Mouse (Mus musculus) gonadal fat pad, adult 2 months (tissue): ENCODE results near the gene AI413582. TPM values are rescaled to one million over a fixed set of nuclear protein-coding genes. Genes with fewer than 3 reads are reported as not detected.

Experiments used
- DNase-seq: peaks from one replicate; pipeline ENCODE4 v3.0.0-alpha.2; 2012; ENCODE audit warnings: low read depth
- polyA plus RNA-seq: library from polyadenylated mRNA; depleted of rRNA; stranded (reverse); fragments of >200 nt; gene quantifications from 2 replicates; pipeline ENCODE4 v1.2.3, GENCODE M21; 2012

AI413582 gene
- polyA plus RNA-seq, 1 experiment, result 44.6 TPM

DNA sequence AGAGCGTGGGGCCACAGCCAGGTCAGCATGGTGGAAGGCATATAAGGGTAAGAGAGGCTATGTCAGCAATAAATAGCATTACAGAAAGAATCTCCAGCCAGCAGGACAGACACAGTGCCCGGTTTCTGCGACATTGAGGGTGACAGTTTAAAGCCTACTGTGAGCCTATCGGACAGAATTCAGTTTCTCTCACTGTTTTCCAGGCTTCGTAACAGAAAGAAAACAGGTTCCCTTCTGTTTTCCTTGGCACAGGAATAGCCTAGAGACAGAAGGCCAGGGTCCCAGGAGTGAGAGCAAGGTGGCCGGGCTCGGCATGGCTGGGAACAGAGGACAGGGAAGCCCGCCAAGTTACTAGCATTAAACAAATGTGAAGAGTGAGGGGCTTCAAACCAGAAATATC, 14.3 kb upstream of the AI413582 start:
- no peak for DNase-seq

DNA sequence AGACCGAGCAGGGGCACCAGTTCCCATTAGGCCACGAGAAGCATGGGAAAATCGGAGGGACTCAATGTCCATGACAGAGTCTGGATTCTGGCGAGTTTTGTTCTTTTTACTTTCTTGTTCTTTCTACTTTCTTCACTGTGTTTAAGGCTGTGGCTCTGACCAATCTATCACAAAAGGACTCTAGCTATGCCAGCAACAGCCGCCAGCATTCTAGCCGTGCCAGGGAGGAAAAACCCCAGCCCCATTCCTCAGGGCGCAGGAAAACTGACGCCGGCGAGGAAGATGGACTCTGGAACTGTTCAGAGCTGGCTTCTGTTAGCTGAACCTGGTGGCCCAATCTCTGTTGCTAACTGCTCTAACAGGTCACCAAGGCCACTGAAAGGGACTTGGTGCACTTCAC, 12.9 kb upstream of the AI413582 start:
- DNase-seq, result no peak

DNA sequence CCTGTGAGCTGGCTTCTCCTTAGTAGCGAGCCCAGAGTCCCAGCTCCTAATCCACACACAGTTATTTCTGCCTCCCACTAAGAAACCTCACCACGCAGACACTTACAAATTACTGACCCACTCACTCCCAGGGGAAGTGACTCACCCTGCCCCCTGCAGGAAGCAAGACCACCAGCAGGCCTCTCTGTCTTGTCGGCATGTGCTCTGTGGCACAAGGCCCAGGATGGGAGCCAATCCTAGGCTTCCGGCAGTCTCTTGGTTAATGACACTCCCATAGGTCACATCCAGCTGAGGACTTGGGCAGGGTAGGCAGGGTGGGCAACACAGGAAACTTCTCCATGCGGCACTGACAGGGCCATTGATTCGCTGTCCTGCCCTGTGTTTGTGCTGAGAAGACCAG, 11.9 kb upstream of the AI413582 start:
- no peak for DNase-seq

DNA sequence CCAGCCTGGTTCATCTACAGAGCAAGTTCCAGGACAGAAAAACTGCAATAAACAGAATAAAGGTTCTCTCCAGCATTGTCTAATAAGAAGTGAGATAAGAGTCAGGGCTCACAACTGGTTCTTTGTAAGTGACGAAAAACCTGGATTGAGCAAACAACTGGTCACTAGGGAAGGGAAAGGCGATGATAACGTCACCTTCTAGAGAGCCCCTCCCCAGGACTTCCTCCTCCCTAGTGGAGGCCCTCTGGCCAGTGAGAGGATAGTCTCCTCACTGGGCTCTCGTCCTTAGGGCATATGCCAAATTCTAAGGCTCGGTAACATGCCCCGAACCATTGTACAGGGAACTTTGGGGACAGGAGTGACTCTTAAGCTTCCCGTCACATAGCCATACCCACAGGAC, 10.5 kb upstream of the AI413582 start:
- DNase-seq, result no peak

DNA sequence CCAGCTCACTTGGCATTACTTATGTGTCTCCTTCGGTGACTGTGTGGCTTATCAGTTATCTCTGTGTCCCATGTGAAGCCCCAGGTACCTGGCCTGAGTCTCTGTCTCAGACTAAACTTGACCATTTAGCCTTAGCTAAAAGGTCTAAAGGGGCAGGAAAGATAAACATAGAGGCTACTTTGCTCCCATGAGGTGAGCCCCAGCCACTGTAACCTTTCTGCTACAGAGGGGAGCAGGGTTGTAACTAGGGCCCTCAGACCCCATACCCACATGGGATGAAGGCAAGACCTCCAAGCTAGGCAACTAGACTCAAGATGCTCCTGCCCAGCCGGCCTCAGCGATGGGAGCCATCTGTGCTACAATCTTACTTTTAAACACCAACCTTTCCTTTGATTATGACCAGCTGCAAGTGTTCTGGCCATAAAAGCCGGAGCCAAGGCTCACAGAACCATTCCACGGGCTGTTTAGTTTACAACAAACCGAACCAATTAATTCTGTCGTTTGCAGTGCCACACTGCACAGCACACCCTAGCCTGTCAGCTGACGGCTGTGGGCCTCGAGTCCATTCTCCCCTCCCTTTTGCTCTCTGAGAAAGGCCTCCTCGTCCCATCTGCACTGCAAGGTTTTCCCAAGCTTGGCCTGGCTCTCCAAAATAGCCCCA, 9.7 kb upstream of the AI413582 start:
- no peak for DNase-seq

DNA sequence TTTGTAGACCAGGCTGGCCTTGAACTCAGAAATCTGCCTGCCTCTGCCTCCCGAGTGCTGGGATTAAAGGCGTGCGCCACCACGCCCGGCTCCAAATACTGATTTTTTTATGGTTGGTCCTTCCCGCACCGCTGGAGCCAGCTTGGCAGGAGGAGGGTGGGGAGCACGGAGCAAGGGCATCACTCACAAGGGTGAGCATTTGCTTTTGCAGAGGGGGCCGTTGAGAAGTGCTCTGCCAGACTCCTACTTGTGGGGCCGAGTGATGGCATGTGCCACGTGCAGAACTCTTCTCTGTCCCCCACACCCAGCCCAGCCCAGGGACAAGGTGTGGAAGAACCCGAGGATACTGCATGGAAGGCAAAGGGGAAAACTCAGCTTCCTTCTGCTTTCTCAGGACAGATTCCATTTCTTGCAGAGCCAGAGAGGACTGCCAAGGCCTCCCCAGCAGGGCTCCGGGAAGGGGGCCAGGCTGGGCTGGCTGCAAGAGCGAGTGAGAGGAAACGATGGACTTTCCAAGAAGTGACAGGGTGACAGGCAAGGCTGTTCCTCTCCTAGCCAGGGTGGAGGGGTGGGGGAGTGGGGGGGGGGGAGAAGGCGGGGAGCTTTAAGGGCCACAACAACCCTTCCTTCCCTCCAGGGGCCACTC, 9.0 kb upstream of the AI413582 start:
- no peak for DNase-seq

DNA sequence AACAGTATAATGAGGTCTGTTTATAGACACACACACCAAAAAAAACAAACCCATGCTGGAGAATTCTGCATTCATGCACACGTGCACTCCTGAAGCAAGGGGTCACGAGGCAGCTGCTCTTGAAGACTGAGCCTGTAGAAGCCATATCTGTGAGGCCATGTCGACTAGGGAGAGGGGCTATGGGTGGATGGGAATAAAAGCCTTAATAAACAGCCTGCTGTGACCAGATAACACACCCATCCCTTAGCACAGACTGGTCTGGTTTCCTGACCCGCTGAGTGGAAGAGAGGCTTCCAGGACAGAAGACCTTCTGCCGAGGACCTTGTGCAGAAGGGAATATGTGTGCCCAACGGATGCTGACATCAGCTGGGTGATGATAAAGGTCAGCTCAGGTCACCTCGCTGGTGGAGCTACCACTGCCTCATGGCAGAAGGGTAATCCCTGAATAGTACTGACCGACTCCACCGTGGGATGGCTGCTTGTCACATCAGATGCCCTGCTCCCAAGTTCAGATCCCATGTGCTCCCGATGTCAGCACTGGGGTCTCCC, 8.3 kb upstream of the AI413582 start:
- DNase-seq, result no peak

DNA sequence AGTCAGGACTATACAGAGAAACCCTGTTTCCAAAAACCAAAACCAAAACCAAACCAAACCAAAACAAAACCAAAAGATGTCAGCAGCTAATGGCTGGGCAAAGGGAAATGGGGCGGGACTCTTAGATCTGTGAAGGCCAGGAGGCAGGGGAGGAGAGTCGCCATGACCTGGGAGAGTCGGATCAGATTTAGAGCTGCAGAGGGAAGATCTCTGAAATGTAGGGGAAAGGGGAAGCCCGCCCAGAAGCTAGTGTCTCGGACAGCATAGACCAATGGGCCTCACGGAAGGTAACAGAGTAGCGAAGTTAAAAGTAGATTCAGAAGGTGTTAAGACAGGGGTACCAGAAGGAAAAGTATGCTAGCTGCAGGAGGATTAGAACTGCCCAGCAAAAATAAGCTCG, 5.8 kb upstream of the AI413582 start:
- no peak for DNase-seq

DNA sequence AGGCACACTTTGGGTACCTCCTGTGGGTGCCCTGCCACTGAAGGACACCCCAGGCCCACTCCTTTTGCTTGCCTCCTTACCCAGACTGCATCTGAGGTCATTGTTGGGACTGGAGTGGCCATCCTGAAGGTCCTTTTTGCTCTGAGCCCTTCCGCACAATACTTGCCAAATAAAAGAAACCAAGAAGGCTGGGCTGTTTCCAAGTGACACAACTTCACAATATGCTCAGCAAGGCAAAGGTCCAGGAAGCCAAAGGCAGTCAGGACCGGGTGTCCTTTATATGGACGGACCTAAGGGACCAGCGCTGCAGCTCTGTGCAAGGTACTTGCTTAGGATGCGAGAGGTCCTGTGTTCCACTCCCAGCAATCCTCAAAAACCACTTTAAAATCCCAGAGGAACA, 2.7 kb upstream of the AI413582 start:
- DNase-seq, result no peak

DNA sequence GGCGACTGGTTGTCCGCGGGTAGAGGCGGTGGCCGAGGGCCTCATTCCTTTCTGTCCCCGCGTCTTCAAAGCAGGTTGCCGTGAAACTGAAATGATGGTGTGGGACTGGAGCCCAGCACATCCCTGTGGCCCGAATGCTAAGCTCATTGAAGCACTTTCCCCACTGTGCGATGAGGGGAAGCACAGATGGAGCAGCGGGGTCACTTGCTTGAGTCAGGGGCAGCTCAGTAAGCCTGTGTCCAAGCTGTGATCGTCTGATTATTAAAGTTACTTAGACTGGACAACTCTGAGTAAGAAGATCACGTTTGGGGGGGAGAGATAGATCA, 349 bp upstream of the AI413582 start:
- no peak for DNase-seq

DNA sequence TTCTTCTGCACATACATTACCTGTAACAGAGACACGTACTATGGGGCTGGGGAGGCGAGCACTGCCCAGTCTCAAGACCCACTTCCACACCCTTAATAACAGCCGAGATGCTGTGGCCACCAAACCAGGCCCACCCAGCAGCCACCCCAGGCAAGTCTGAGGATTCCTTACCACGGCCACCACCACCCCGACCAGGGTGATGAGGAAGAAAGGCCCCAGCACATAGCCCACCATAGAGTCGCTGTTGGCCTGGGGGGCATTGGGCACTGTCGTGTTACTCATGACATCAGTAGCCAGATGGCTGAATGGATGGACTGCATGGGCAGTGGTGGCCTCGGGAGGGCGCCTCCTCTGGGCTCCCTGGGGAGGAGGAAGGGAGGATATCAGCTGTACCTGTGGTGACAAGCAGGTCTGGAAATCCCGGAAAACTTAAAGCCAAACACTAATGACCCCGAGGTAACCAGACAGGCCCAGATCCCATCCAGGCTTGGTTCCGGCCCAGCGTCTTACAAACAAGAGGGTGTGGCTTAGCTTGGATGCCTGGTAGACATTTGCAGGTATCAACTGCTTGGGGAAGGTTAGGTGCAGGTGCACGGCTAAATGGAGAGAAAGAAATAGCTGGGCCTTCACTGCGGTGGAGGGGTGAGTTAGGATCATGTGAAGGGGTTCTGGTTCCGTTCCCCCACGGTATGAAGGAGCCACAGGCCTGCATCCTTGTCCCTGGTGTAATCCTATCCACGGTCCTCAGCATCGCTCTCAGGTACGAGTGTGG, 979 bp downstream of the AI413582 start:
- DNase-seq, result no peak

DNA sequence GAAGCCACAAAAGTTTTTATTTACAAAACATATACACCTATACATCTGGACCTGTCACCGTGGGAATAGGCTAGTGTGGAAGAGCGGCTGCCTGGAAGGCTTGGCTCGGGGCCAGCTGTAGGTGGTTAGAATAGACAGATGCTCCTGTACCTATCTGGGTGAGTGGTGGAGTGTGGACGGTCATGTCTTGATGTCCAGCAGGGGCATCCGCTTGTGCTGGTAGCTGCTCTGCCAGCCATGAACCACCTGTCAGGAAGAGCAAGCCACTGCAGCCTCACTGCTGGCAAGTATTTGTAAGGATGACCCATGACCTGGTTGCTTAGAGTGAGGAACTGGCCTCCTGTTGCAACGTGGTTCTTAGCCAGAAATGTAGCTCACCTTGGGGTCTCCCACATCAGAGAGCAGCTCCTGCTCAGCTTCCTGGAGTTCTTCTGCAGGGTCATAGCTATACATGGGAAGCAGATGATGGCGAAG, 1.7 kb downstream of the AI413582 start:
- DNase-seq, result no peak

DNA sequence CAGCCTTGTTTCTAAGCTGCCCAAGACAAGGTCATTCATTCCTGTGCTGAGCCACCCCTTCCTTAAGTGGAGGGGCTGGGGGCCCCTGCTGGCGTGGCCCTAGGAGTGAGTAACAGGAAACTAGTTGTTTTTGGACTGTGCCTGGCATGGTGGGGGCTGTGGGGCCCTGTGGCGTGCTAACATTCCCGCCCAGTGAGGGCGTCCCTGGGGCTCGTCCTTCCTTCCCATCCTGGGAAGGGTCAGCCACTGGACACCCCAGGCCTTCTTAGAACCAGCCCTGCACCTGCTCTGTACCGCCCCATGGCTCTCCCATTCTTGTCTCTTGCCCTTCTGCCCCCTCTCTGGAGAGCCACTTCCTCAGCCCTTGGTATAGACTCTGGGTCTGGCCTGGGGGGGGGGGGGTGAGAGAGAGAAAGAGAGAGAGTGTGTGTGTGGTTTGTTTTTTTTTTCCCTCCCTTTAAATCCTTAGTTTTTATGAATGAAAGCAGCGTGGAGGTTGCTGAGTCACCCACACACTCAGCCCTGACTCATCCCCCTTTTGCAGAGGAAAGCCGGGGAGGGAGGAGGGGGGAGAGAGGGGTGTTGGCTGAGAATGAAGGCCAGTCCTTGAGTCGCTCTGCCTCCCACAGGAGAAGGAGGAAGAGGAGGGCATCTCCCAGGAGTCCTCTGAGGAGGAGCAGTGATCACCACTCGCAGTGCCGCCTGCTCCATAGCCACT, 3.6 kb downstream of the AI413582 start:
- DNase-seq, result no peak

DNA sequence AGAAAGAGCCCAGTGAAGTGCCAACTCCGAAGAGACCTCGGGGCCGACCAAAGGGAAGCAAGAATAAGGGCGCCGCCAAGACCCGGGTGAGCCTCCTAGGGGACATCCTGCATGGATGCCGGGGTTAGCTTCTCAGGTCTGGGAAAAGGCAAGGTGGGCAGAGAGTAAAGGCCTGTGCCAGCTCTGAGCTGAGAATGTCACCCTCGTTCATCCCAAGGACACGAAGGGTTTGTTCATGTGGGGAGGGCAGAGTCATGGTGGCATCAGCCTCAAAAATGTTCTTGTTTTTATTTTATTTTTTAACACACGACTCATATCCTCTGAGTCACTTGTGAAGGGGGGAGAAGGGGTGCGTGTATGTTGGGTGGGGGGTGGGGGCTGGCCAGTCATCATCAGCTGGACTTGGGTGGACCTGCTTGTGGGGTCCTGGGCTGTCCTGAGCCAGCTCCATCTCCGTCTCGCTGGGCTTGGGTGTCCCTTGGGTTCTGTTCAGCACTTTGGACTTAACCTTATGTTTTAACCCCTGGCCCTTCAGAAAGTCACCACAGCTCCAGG, 4.6 kb downstream of the AI413582 start:
- no peak for DNase-seq

DNA sequence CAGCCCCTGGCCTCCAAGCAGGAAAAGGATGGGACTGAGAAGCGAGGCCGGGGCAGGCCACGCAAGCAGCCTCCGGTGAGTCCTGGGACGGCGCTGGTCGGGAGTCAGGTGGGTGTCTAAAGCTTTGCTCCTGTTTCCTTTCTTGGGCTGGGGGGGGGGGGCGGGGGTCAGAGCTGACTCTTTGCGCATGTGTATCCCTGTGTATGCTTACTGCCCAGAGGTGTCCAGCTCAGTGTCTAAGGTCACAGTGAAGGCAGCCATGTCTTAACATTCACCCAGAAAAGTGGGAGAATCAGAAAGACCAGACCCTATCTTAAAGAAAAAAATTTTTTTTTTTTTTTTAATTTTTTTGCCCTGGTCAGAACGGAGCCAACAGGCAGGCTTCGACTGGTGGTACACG, 6.0 kb downstream of the AI413582 start:
- no peak for DNase-seq

DNA sequence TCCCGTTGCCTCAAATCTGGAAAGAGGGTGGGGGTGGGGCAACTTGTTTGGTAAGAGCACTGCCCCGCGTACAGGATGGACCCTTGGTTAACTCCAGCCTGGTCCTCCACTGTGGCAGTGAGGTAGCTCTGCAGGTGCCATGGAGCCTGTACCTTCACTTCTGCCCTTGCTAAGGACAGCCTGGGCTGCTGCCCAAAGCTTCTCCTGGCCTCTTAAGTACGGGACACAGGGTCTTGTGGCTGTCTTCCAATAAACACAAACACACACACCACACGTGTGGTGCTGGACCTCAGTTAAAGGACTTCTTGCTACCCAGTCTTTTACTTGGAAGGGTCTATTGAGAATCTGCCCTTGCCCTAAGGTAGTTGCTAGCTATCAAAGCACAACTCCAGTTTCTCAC, 6.7 kb downstream of the AI413582 start:
- no peak for DNase-seq

DNA sequence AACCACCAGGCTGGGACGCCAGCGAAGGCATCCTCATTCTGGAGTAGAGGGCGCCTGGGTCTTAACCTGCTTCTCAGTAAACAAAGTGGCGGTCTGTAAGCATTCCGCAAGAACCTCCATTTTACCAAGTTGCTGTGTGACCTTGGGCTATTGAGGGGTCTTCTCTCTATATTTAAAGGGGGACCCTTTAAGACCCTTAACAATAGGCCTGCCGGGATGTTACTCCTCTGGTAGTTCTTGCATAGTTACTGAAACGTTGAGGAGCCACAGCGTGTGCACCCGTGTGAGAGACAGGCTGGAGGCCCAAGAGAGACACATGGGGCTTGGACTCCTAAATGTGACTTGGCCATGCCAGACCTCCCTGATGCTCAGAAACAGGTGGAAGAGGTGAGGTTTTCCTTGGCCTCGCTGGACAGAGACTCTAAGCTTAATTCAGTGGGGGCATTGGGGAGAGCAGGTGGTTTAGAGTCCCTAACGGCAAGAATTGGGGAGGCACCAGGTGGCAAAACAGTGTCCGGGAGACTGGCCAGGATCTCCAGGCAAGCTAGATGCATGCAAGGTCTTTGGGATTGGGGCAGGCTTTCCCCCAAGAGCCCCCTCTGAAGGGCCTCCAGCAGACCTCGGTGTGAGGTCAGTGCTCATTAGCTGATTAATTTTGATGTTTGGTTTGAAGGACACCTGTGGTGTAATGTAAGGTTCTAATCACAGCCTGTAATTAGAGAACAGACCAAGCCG, 7.5 kb downstream of the AI413582 start:
- no peak for DNase-seq

DNA sequence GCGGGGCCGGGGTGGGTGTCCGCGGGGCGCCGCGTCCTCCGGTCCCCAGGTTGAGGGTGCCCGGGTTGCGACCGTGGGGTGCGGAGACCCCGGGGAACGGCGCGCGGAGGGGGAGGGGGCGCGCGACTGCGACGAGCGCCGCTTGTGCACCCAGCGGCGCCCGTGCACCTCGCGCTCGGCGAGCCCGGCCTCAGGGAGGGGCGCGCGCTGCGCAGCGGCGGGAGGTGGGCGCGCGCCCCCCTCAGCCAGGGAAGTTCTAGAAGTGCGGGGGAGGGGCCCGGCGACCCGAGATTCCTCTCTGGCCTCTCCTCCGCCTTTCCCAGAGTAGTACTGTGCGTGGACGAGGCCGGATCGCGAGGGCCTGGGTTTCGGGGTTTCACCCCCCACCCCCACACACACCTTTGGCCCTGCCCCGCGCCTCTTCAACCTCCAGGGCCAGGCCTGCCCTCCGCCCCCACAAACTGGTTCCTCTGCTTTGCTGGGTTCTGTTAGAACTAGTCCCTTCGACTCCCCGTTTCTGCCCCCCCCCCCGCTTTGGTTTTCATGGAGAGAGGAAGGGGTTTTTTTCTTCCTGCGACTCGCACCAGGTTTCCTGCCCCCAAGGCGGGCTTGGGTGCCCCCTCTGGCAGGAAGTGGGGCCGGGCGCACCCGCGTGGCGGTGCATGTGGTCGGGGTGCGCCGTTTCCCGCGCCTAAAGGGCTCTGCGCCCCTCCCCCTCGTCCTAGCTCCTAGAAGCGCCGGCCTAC, 8.2 kb downstream of the AI413582 start:
- DNase-seq, result no peak

DNA sequence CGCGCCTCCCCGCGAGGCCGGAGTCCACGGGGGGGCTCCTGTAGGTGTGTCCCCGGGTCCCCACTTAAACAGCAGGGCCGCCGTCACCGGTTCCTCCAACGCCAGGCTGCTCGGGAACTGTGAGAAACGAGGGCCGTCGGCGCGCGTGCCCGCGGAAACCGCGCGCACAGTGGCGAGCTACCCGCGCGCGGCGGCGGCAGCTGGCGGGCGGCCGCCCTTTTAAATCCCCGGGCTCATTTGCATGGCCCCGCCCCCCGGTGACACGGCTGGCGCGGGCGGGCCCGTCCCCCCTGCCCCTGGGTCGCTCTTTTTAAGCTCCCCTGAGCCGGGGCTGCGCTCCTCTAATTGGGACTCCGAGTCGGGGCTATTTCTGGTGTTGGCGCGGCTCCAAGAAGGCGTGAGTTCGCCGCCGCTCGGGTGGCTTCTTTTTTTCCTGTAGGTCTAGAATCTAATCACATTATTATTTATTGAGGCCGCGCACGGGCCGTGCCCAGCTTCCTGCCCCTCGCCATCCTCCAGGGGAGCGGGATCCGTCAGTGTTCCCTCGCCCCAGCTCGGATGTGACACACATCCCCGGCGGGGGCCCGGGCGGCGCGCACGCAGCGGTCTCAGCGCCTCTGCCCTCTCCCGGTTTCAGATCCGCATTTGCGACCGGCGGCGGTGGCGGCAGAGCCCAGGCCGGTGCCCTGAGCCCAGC, 9.1 kb downstream of the AI413582 start, which contains the start of gene Hmga1:
Gene Hmga1 (plus strand): TSS at position 183 of the 697 bp plus-strand sequence.
- DNase-seq, result no peak
